Mouse (Mus musculus) brain, embryonic 14.5 days (tissue): ENCODE data around the gene Ctnnd1. TPM values are rescaled to one million over a fixed set of nuclear protein-coding genes. Genes with fewer than 3 reads are reported as not detected.

Experiments used
- DNase-seq: peaks from one replicate; pipeline ENCODE4 v3.0.0-alpha.2; 2011; ENCODE audit warnings: low read depth
- CTCF ChIP-seq: fragments of 200-500 bp; IDR thresholded peaks from 2 replicates; pipeline ENCODE4 v1.5.1; 2012; ENCODE audit warnings: inconsistent platforms, mild to moderate bottlenecking, moderate library complexity, borderline replicate concordance; ENCODE audit not compliant: insufficient read depth, insufficient read length; ENCODE audit errors: extremely low read depth
- POLR2A ChIP-seq: fragments of 200-500 bp; IDR thresholded peaks from 2 replicates; pipeline ENCODE4 v1.6.1; 2012; ENCODE audit warnings: mild to moderate bottlenecking, inconsistent platforms, borderline replicate concordance; ENCODE audit not compliant: poor library complexity, insufficient read depth, insufficient read length, severe bottlenecking; ENCODE audit errors: extremely low read depth
- polyA plus RNA-seq: library from polyadenylated mRNA; depleted of rRNA; stranded (reverse); fragments of >200 nt; gene quantifications from 2 replicates; pipeline ENCODE4 v1.2.3, GENCODE M21; 2012

Ctnnd1 gene
- polyA plus RNA-seq, 1 experiment, result 86.7 TPM

DNA sequence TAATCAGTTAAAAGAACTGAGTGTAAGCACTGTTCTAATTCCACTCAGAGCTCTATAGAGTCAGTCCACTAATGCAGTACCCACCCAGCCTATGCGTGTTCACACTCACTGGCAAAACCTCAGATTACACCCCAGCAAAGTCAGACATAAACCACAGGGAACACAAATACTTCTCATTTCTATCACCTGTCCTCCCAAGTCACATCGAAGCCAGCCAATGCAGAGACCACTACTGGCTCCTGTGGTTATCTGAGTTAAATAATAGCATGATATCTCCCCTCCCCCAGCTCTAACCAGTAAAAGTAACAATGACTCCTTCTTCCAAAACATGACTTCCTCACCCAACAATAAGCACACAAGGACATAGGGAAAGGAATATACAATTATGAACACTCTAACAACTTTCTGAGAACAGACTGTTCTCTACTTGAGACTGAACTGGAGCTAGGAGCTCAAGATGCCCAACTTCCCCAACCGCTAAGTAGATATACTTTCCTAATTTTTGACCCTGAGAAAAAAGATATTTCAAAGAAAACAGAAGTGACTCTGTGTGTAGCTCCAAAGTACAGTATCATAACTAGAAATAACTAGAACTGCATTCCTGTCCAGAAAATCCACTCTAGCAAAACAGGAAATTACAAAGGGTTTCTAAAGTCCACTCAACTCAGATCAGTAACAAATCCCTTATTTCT, 27.0 kb downstream of the Ctnnd1 start:
- DNase-seq, result no peak
- TF ChIP-seq CTCF (no peak), POLR2A (no peak)

DNA sequence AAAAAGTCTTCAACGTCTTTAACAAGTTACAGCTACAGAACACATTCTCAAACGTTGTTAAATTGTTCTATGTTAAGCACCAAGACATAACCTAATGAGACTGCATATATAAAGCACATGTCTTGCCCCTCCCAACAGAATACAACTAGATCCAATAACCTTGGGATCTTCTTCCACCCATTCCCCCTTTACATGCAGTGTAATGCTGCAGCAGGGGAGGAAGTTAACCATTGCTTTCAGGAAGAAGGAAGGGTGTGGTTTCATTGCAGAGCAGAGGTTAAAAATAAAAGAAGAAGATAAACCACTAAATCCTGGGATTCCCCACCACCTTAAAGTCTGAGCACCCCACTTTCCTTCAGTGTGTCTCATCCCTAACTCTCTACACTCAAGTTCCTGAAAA, 27.9 kb downstream of the Ctnnd1 start:
- DNase-seq, result no peak
- no peak for TF ChIP-seq POLR2A
- TF ChIP-seq CTCF, result no peak

DNA sequence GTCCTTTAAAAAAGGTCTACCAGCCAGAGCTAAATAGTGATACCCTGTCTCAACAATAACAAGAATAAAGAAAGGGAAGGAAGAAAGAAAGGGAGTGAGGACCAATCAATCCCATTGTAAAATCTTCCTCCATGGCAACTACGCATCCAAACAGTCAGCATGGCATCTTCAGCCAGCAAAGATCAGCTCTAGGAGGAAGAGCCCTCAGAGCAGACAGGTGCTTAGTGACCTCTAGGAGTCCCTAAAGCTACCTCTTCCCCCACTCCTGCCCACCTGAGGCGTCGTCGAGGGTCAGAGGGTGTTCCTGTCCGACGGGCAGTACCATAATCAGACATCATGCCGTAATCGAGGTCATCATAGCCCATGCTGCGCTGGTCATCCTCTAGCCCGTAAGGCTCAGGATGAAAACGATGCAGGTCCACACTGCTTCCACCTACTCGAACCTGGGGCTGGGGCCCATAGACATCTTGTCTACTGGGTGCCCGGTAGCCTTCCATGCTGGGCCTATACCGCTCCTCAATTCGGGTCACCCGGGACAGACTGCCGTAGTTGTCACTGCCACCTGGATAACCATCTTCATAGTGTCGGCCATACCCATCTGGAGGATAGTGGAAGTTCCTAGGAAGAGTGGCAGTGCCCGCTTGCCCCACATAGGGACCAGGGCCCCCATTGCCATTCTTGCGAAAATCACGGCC, 30.8 kb downstream of the Ctnnd1 start:
- DNase-seq, result no peak

DNA sequence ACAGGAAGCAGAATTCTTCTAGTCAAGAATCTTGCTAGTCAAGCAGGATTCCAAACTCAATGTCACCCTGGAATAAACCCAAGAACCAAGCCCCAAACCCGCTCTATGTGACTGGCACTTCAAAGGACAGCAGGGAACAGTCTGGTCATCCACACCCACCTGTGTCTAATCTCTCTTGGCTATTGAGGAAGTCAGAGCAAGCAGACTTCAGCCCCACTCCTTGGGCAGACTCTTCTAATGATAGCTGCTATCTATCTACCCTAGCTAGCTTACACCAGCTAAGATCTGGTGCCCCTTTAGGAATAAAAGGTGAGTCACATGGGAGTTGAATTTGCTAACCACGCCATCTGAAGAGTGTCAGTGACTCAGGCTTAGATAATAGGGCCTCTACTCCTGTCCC, 31.7 kb downstream of the Ctnnd1 start:
- TF ChIP-seq CTCF, result no peak
- DNase-seq, result no peak

More for the DNA sequence above, 30.8 kb downstream of the Ctnnd1 start:
- TF ChIP-seq POLR2A, result no peak
- TF ChIP-seq CTCF, result no peak

DNA sequence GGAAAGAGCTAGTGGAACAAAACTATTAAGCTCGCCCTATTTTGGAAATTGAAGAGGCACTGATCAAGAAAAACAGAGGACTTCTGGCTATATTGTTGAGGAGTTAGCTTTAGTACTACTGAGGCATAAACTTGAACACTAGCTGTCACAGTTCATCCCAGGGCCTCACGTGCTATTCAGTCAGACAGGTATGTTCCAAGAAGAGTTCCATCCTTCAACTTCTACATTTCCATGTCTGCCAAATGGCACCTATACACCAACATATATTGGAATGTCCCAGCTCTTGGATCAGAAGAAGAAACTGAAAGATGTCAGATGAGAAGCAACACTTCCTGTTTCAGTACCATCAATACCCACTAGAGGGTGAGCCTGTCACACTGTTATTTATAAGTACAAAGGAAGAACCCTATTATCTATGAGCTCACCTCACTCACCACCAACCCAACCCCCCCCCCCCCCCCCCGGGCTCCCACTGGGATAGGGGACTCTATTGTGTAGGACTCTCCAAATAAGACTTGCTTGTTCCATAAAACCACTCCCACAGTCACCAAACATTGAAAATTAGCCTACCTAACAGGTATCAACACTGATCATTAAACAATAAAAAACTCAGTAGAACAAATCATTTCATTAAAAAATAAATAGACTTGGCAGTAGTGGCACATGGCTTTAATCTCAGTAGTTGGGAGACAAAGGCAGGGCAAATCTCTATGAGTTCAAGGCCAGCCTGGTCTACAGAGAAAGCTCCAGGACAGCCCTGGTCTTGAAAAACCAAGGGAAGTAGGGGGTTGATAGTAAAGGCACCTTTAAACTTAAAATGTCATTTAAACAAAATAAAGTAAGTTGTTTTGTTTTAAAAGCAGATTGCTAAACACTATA, 32.7 kb downstream of the Ctnnd1 start:
- peak; percentile 73 for DNase-seq
- TF ChIP-seq POLR2A (no peak), CTCF (peak; percentile 33; the same call in 1 of the 2 replicates)

DNA sequence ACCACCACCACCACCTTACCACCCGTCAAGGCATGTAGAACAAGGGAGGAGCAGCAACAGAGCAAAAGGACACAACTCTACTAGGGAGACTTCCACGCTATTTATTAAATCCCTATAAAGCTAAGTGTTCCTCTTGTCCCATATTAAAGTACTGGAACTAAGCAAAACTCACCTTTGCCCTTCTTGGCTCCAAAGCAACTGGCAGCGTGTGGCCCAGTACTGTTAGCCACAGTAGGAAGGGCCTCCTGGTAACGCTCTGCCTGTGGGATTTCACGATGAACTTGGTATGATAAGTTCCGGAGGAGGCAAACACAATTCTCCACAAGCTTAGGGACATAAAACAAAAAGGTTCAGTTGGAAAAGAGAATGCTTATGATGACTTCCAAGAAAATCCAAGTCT, 37.8 kb downstream of the Ctnnd1 start:
- no peak for TF ChIP-seq POLR2A
- DNase-seq, result no peak

DNA sequence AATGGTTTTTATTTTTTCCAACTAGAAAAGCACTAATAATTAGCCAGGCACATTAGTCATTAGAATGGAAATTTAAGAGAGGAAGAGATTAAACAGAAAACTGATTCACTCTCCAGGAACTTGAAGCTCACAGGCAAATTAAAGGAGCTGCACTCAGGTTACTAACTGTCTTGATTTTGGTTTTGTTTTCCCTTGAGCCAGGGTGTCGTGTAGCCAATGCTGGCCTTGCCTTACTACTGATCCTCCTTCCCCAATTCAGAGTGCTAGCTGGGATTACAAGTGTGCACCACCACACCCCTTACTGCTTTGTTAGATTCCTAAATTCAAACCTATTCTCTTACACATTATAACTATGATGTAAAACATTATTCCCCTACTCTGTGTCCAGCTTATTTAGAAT, 42.7 kb downstream of the Ctnnd1 start:
- TF ChIP-seq CTCF, result no peak
- no peak for TF ChIP-seq POLR2A
- DNase-seq, result no peak

DNA sequence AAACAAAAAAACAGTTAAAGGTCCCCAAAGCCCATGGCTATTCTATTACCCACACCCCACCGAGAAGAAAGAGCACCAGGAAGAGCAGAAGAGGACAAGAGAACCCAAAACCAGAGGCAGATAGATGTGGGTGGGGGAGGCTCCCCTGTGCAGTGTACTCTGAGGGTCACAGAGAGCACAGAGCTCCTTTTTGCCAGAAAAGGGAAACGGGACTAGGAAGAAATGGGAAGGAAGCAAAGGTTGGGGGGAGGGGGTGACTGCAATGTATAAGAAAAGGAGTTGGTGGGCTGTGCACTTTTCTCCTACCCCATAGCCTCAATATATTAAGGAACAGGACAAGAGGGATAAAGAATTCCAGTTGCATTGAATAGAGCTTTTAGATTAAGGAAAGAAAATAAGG, 49.6 kb downstream of the Ctnnd1 start:
- TF ChIP-seq CTCF (no peak), POLR2A (no peak)
- no peak for DNase-seq

DNA sequence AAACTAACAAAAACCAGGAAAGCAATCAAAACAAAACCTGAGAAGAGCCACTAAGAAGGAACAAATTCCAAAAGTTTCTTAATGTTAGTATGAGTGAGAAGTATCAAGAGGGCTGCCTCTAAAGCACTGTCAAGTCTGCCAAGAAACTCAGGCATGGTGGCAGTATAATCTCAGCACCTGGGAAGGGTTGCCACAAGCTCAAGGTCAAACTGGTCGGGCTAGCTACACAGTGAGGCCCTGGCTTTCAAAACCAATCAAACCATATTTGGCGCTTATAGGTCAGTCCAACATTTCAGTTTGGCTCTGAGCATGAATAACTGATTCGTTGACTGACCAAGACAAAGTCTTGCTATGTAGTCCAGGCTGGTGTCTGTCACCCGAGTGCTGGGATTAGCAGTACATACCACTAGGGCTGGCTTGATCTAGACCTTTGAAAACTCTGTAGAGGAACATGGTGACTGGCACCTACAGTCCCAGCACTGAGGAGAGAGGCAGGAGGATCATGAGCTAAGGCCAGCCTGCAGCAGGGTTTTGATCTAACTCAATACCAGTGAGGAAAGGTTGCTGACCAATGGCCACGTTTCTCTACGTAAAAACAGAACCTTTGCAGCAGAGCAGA, 51.2 kb downstream of the Ctnnd1 start:
- no peak for DNase-seq
- TF ChIP-seq CTCF (no peak), POLR2A (no peak)

DNA sequence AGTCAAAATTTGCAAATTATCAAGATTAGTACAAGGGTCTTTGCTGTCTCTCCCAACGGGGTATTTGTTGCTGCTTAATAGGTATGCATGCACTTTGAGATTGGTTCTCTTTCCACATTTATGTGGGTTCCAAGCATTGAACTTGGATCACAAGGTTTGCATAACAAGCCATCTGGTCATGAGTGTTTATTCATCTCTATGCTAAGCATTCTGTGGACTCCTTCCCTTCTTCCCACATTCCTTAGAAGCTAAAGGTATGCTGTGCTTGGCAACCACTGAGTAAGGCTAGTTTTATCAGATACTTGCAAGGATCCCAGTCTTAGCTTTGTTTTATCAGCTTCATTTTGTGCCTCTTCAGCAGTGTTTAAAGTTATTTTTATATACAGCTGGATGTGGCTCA, 53.4 kb downstream of the Ctnnd1 start:
- TF ChIP-seq CTCF (no peak), POLR2A (no peak)
- no peak for DNase-seq

DNA sequence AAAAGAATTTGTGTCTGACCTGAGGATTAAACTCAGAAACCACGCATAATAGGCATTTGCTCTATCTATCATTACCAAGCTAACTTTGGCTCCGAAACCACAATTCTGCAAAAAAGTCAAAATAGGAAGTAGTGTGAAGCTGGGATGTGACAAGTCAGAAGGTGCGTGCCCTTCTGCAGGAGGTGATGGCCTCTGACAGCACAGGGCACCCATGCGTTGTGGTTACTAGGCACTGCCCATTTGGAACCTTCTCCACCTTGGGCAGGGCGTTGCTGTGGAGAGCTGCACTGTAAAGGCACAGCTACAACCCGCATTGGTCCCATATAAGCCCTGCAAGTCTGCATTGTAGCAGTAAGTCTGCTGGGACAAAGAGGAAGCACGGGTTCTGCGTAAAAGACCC, 57.8 kb downstream of the Ctnnd1 start:
- TF ChIP-seq POLR2A (no peak), CTCF (no peak)
- DNase-seq, result no peak
